Mouse (Mus musculus) spleen, adult 2 months (tissue): ENCODE measurements around the gene Ntf5.

Experiments used
- CTCF ChIP-seq: fragments of 200-500 bp; IDR thresholded peaks from 2 replicates; pipeline ENCODE4 v1.5.1; 2011; ENCODE audit warnings: mild to moderate bottlenecking, inconsistent platforms; ENCODE audit not compliant: insufficient read depth, insufficient read length, insufficient replicate concordance; ENCODE audit errors: extremely low read depth
- POLR2A ChIP-seq: fragments of 200-500 bp; IDR thresholded peaks from 2 replicates; pipeline ENCODE4 v1.6.1; 2011; ENCODE audit warnings: low read depth, low read length, inconsistent platforms

GRCm38 (mm10) chr7:45414740-45415224 lies 1.3 kb downstream of the Ntf5 start:
- TF ChIP-seq CTCF (no peak), POLR2A (no peak)
